In genomic region chr5:37952096-37952495, GRCm38 (mm10) we compare ENCODE assay signal across 9 mouse cellular contexts.
DNase-seq lines count a peak whose midpoint lies in the region; ATAC-seq and TF ChIP-seq lines count a peak whose summit lies in the region.
"Had no signal": no experiment of that assay in that cellular context is flagged by ENCODE, and none has a peak within 500 bp of the region (broad histone marks: within the 10 kb centered on the region; RNA-seq: fewer than 3 reads in every experiment).

No protein-coding gene starts in this region.

- ATAC-seq in hindbrain, embryonic 12.5 days (ENCODE audit: low FRiP score), result no peak
- no peak for ATAC-seq in neural tube, embryonic 15.5 days (ENCODE audit: low FRiP score)

- H3K27ac ChIP-seq in hindbrain, embryonic 10.5 days, result no peak overlapping the region
- H3K27ac ChIP-seq in hindbrain, embryonic 12.5 days, result no peak overlapping the region
- no peak overlapping the region for H3K27ac ChIP-seq in neural tube, embryonic 15.5 days (replicated peaks)
- H3K27ac ChIP-seq in cortical plate, adult 2 months (ENCODE audit: insufficient read depth, low read length), result no peak overlapping the region
- H3K27ac ChIP-seq: lung, embryonic 15.5 days had no signal

- peak; percentile 52; the same call in 1 of the 2 replicates for TF ChIP-seq CTCF in cortical plate, adult 2 months (IDR thresholded peaks at IDR 0.05; ENCODE audit: extremely low read depth, insufficient read depth, low read length)

- peaks cover 3% of the 10 kb centered on the region; the same call in 1 of the 2 replicates for H3K27me3 ChIP-seq in hindbrain, embryonic 10.5 days (ENCODE audit: insufficient read depth, poor library complexity, severe bottlenecking)
- no peaks in the 10 kb centered on the region for H3K27me3 ChIP-seq in hindbrain, embryonic 12.5 days
- no peaks in the 10 kb centered on the region for H3K27me3 ChIP-seq in neural tube, embryonic 15.5 days (replicated peaks)
- H3K27me3 ChIP-seq: lung, embryonic 15.5 days had no signal

- H3K4me2 ChIP-seq in hindbrain, embryonic 12.5 days (replicated peaks), result no peak overlapping the region
- H3K4me2 ChIP-seq in neural tube, embryonic 15.5 days, result no peak overlapping the region
- H3K4me2 ChIP-seq: lung, embryonic 15.5 days had no signal

- H3K9ac ChIP-seq in hindbrain, embryonic 12.5 days, result no peak overlapping the region
- H3K9ac ChIP-seq in neural tube, embryonic 15.5 days (replicated peaks), result no peak overlapping the region
- H3K9ac ChIP-seq: lung, embryonic 15.5 days had no signal

- TF ChIP-seq POLR2A in cortical plate, adult 2 months (IDR thresholded peaks at IDR 0.05; ENCODE audit: extremely low read depth, insufficient read depth, low read length), result no peak

- H3K4me3 ChIP-seq in hindbrain, embryonic 10.5 days, result no peak overlapping the region
- H3K4me3 ChIP-seq in hindbrain, embryonic 12.5 days, result no peak overlapping the region
- H3K4me3 ChIP-seq in neural tube, embryonic 15.5 days (replicated peaks), result no peak overlapping the region
- no peak overlapping the region for H3K4me3 ChIP-seq in cortical plate, adult 2 months (ENCODE audit: insufficient read depth, low read length)
- H3K4me3 ChIP-seq: lung, embryonic 15.5 days had no signal

- H3K9me3 ChIP-seq in hindbrain, embryonic 10.5 days, result no peaks in the 10 kb centered on the region
- H3K9me3 ChIP-seq in hindbrain, embryonic 12.5 days (replicated peaks), result no peaks in the 10 kb centered on the region
- H3K9me3 ChIP-seq in neural tube, embryonic 15.5 days (replicated peaks), result no peaks in the 10 kb centered on the region
- H3K9me3 ChIP-seq: lung, embryonic 15.5 days had no signal

- H3K4me1 ChIP-seq in hindbrain, embryonic 10.5 days (replicated peaks), result no peaks in the 10 kb centered on the region
- no peaks in the 10 kb centered on the region for H3K4me1 ChIP-seq in hindbrain, embryonic 12.5 days
- no peaks in the 10 kb centered on the region for H3K4me1 ChIP-seq in neural tube, embryonic 15.5 days
- H3K4me1 ChIP-seq in cortical plate, adult 2 months (ENCODE audit: control insufficient read depth, insufficient read depth, low read length), result no peaks in the 10 kb centered on the region
- H3K4me1 ChIP-seq: lung, embryonic 15.5 days had no signal

- 0% methylated on average over 1 of the region's 1 CpGs for WGBS in hindbrain, embryonic 10.5 days
- 0% methylated on average over 1 of the region's 1 CpGs for WGBS in hindbrain, embryonic 12.5 days
- 0% methylated on average over 1 of the region's 1 CpGs for WGBS in neural tube, embryonic 15.5 days

- H3K36me3 ChIP-seq in hindbrain, embryonic 10.5 days, result no peaks in the 10 kb centered on the region
- H3K36me3 ChIP-seq in hindbrain, embryonic 12.5 days, result no peaks in the 10 kb centered on the region
- H3K36me3 ChIP-seq in neural tube, embryonic 15.5 days, result no peaks in the 10 kb centered on the region
- H3K36me3 ChIP-seq: lung, embryonic 15.5 days had no signal

- DNase-seq in hindbrain, embryonic 10.5 days (ENCODE audit: low spot score), result peak; percentile 39
- peak; percentile 38 for DNase-seq in neural tube, embryonic 10.5 days (ENCODE audit: extremely low spot score, low spot score)
- peak; percentile 71 for DNase-seq in retina, embryonic 14.5 days (ENCODE audit: low spot score)
- DNase-seq in ovary, postnatal 36 days (ENCODE audit: low spot score), result no peak
- DNase-seq in adrenal gland, postnatal 25 days, result no peak

Comparison
In these comparisons a context has a peak if more than half of its experiments do, and no peak if none do; other contexts are left out.
1. DNase-seq: peak in hindbrain, embryonic 10.5 days (single experiment), neural tube, embryonic 10.5 days (single experiment) and retina, embryonic 14.5 days (single experiment); none in ovary, postnatal 36 days (single experiment) and adrenal gland, postnatal 25 days (single experiment).